Mouse (Mus musculus) cerebellum, adult 2 months (tissue): ENCODE measurements around the gene Tmem213. TPM values are rescaled to one million over a fixed set of nuclear protein-coding genes. Genes with fewer than 3 reads are reported as not detected.

ENCODE experiments used
- DNase-seq, 2 experiments: peaks; one replicate each; pipeline ENCODE4 v3.0.0; 2021
- H3K27ac ChIP-seq: fragments of 200-500 bp; 2 replicates; pipeline ENCODE4 v1.5.1; 2012; ENCODE audit warnings: low read length, control low read depth, inconsistent platforms; ENCODE audit not compliant: insufficient read depth
- H3K27me3 ChIP-seq: fragments of 200-500 bp; 2 replicates; pipeline ENCODE4 v1.6.1; 2012; ENCODE audit warnings: inconsistent platforms, mild to moderate bottlenecking, low read length, moderate library complexity; ENCODE audit not compliant: control insufficient read depth, insufficient read depth
- H3K4me1 ChIP-seq: fragments of 200-500 bp; 2 replicates; pipeline ENCODE4 v1.6.1; 2011; ENCODE audit warnings: low read length; ENCODE audit not compliant: control insufficient read depth, insufficient read depth
- H3K4me3 ChIP-seq: fragments of 200-500 bp; replicated peaks from 2 replicates; pipeline ENCODE3; 2011; ENCODE audit warnings: mild to moderate bottlenecking, low read depth, low read length, control low read depth; ENCODE audit not compliant: insufficient read depth
- CTCF ChIP-seq: fragments of 200-500 bp; IDR thresholded peaks from 2 replicates; pipeline ENCODE4 v1.5.1; 2011; ENCODE audit warnings: low read depth, mild to moderate bottlenecking, control low read depth, low read length, moderate library complexity, borderline replicate concordance; ENCODE audit not compliant: insufficient read depth
- POLR2A ChIP-seq: fragments of 200-500 bp; IDR thresholded peaks from 2 replicates; pipeline ENCODE4 v1.6.1; 2011; ENCODE audit warnings: low read length, control low read depth, borderline replicate concordance; ENCODE audit not compliant: insufficient read depth
- WGBS: fragments of 180-500 bp; shearing (Covaris S2); methylation state at CpG from one replicate; pipeline ENCODE4 v1.1.7; 2018; 5-methylcytosine and 5-hydroxymethylcytosine counted together
- polyA plus RNA-seq: library from polyadenylated mRNA; depleted of rRNA; stranded (reverse); fragments of >200 nt; gene quantifications from 2 replicates; pipeline ENCODE4 v1.2.3, GENCODE M21; 2012

Tmem213 gene
- polyA plus RNA-seq, 1 experiment: not detected

- TF ChIP-seq CTCF: no peak
- TF ChIP-seq POLR2A: no peak
- H3K4me3 ChIP-seq: no peak overlapping the region
- H3K27me3 ChIP-seq: no peaks in the 10 kb centered on the region
- WGBS: 60% methylated on average over 8 of the region's 8 CpGs
- 0 out of 2 replicates have a peak, but pooled peaks cover 2% of the 10 kb centered on the region for H3K4me1 ChIP-seq
- no peak for DNase-seq
- H3K27ac ChIP-seq: no peak overlapping the region
These were observed 36.5 kb downstream of the Tmem213 start for GRCm38 (mm10) chr6:38145463-38146065.

GRCm38 (mm10) chr6:38147301-38147700, 38.2 kb downstream of the Tmem213 start:
- Histone ChIP-seq H3K4me1 (0 out of 2 replicates have a peak, but pooled peaks cover 2% of the 10 kb centered on the region), H3K27ac (no peak overlapping the region), H3K4me3 (no peak overlapping the region), H3K27me3 (no peaks in the 10 kb centered on the region)
- 57% methylated on average over 5 of the region's 5 CpGs for WGBS
- TF ChIP-seq CTCF (no peak), POLR2A (no peak)
- no peak for DNase-seq

GRCm38 (mm10) chr6:38148626-38149025, 39.6 kb downstream of the Tmem213 start:
- Histone ChIP-seq H3K27ac (no peak overlapping the region), H3K4me3 (no peak overlapping the region), H3K27me3 (no peaks in the 10 kb centered on the region), H3K4me1 (0 out of 2 replicates have a peak, but pooled peaks cover 2% of the 10 kb centered on the region)
- TF ChIP-seq CTCF (no peak), POLR2A (no peak)
- DNase-seq: no peak
- 50% methylated on average over 10 of the region's 10 CpGs for WGBS

- Histone ChIP-seq H3K27ac (no peak overlapping the region), H3K4me3 (no peak overlapping the region), H3K27me3 (no peaks in the 10 kb centered on the region), H3K4me1 (no peaks in the 10 kb centered on the region)
- WGBS: 94% methylated on average over 19 of the region's 19 CpGs
- TF ChIP-seq CTCF (no peak), POLR2A (no peak)
- DNase-seq: no peak
These were observed 40.4 kb downstream of the Tmem213 start for GRCm38 (mm10) chr6:38149483-38149882.

- 94% methylated on average over 11 of the region's 11 CpGs for WGBS
- no peak for DNase-seq
- Histone ChIP-seq H3K27me3 (no peaks in the 10 kb centered on the region), H3K4me1 (no peaks in the 10 kb centered on the region), H3K27ac (no peak overlapping the region), H3K4me3 (no peak overlapping the region)
- no peak for TF ChIP-seq CTCF
- TF ChIP-seq POLR2A: no peak
These were observed 43.2 kb downstream of the Tmem213 start for GRCm38 (mm10) chr6:38152305-38152704.

- WGBS: 93% methylated on average over 5 of the region's 5 CpGs
- H3K4me1 ChIP-seq: no peaks in the 10 kb centered on the region
- no peak overlapping the region for H3K4me3 ChIP-seq
- no peak for DNase-seq
- H3K27me3 ChIP-seq: no peaks in the 10 kb centered on the region
- TF ChIP-seq CTCF (no peak), POLR2A (no peak)
- no peak overlapping the region for H3K27ac ChIP-seq
These were observed 47.1 kb downstream of the Tmem213 start for GRCm38 (mm10) chr6:38156204-38156603.

- no peak for TF ChIP-seq CTCF
- no peak for TF ChIP-seq POLR2A
- 62% methylated on average over 16 of the region's 16 CpGs for WGBS
These were observed 48.9 kb downstream of the Tmem213 start for GRCm38 (mm10) chr6:38157925-38158324.

GRCm38 (mm10) chr6:38159576-38159975, 50.5 kb downstream of the Tmem213 start:
- no peak for DNase-seq
- Histone ChIP-seq H3K4me3 (no peak overlapping the region), H3K27me3 (no peaks in the 10 kb centered on the region), H3K27ac (no peak overlapping the region), H3K4me1 (no peaks in the 10 kb centered on the region)
- TF ChIP-seq POLR2A (no peak), CTCF (no peak)
- 89% methylated on average over 4 of the region's 4 CpGs for WGBS

More at GRCm38 (mm10) chr6:38157925-38158324, 48.9 kb downstream of the Tmem213 start:
- H3K4me1 ChIP-seq: no peaks in the 10 kb centered on the region
- no peak for DNase-seq
- H3K27ac ChIP-seq: no peak overlapping the region
- H3K27me3 ChIP-seq: no peaks in the 10 kb centered on the region
- no peak overlapping the region for H3K4me3 ChIP-seq
